8 mouse cellular contexts compared by ENCODE assay signal in the genomic region with DNA sequence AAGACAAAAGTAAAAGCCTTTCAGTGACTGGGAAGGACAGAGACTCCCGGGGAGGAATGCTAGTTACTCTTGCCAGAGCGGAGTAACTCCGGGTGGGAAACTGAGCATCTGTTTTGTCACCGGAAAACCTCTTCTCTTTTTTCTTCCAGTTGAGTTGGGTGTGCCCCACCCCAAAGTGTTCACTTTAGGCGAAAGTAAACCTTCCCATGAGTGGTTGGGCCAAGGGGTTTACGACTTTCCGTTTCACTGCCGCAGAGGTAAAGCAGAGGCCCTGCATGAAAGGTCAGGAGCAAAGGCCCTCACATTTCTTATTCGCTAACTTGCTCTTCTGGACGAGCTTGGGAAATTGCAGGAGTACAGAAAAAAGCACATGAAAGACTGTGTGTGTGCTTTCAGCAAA.
A peak's percentile ranks its signal among the peaks of the same experiment; 100 is the strongest.
DNase-seq lines count a peak whose midpoint lies in the region; ATAC-seq lines count a peak whose summit lies in the region.

No protein-coding gene starts in this region.

- peak overlapping the region; percentile 52 for H3K4me3 ChIP-seq in embryonic facial prominence, embryonic 12.5 days
- H3K4me3 ChIP-seq in hindbrain, embryonic 14.5 days (replicated peaks; ENCODE audit: low read length), result peak overlapping the region; percentile 46
- peak overlapping the region; percentile 52 for H3K4me3 ChIP-seq in neural tube, embryonic 15.5 days (replicated peaks)

- intact Hi-C loops in heart, postnatal 25 days (cut with DNase I), result loop anchor here (5.0 kb wide), 1 partner anchor 101 kb away; no protein-coding TSS in a partner anchor

- peak overlapping the region; percentile 54 for H3K27ac ChIP-seq in embryonic facial prominence, embryonic 12.5 days
- no peak overlapping the region for H3K27ac ChIP-seq in hindbrain, embryonic 14.5 days
- H3K27ac ChIP-seq in neural tube, embryonic 15.5 days (replicated peaks), result no peak overlapping the region

- no peaks in the 10 kb centered on the region for H3K4me1 ChIP-seq in embryonic facial prominence, embryonic 12.5 days
- 0 out of 2 replicates have a peak, but pooled peaks cover 6% of the 10 kb centered on the region for H3K4me1 ChIP-seq in hindbrain, embryonic 14.5 days (replicated peaks; ENCODE audit: control insufficient read depth, insufficient read depth, low read length)
- peaks cover 8% of the 10 kb centered on the region; the same call in 1 of the 2 replicates for H3K4me1 ChIP-seq in neural tube, embryonic 15.5 days

- DNase-seq in heart, adult 11 months, result peak; percentile 91
- no peak for DNase-seq in heart, postnatal 25 days (ENCODE audit: low spot score)
- DNase-seq in hindbrain, embryonic 14.5 days (ENCODE audit: low spot score), result no peak
- DNase-seq in lung, adult 18-20 months, result peak; percentile 24 to 39
- no peak for DNase-seq in frontal cortex, postnatal 25 days (ENCODE audit: low spot score in 2 of 2)
- no peak for DNase-seq in frontal cortex, adult 2 months (ENCODE audit: extremely low spot score in 1 of 2, low spot score in 1 of 2)

- H3K4me2 ChIP-seq in embryonic facial prominence, embryonic 12.5 days (replicated peaks), result peak overlapping the region; percentile 55
- H3K4me2 ChIP-seq in hindbrain, embryonic 14.5 days (replicated peaks), result peak overlapping the region; percentile 54
- peak overlapping the region; percentile 62 for H3K4me2 ChIP-seq in neural tube, embryonic 15.5 days

- H3K36me3 ChIP-seq in embryonic facial prominence, embryonic 12.5 days, result no peaks in the 10 kb centered on the region
- H3K36me3 ChIP-seq in hindbrain, embryonic 14.5 days (replicated peaks; ENCODE audit: control insufficient read depth, insufficient read depth), result no peaks in the 10 kb centered on the region
- no peaks in the 10 kb centered on the region for H3K36me3 ChIP-seq in neural tube, embryonic 15.5 days

- no peak for ATAC-seq in embryonic facial prominence, embryonic 12.5 days (ENCODE audit: insufficient number of reproducible peaks, insufficient read depth, low FRiP score, low TSS enrichment)
- ATAC-seq in hindbrain, embryonic 14.5 days (ENCODE audit: low FRiP score), result no peak
- no peak for ATAC-seq in neural tube, embryonic 15.5 days (ENCODE audit: low FRiP score)

- H3K27me3 ChIP-seq in embryonic facial prominence, embryonic 12.5 days, result peaks cover 15% of the 10 kb centered on the region
- peaks cover 65% of the 10 kb centered on the region for H3K27me3 ChIP-seq in hindbrain, embryonic 14.5 days (ENCODE audit: control insufficient read depth, insufficient read depth, low read length)
- peaks cover 37% of the 10 kb centered on the region for H3K27me3 ChIP-seq in neural tube, embryonic 15.5 days (replicated peaks)

- 26% methylated on average over 10 of the region's 10 CpGs for WGBS in embryonic facial prominence, embryonic 12.5 days
- 17% methylated on average over 10 of the region's 10 CpGs for WGBS in hindbrain, embryonic 14.5 days
- WGBS in neural tube, embryonic 15.5 days, result 27% methylated on average over 10 of the region's 10 CpGs

- peak overlapping the region; percentile 45 for H3K9ac ChIP-seq in embryonic facial prominence, embryonic 12.5 days
- peak overlapping the region; percentile 57 for H3K9ac ChIP-seq in hindbrain, embryonic 14.5 days
- no peak overlapping the region; the same call in 1 of the 2 replicates for H3K9ac ChIP-seq in neural tube, embryonic 15.5 days (replicated peaks)

- no peaks in the 10 kb centered on the region for H3K9me3 ChIP-seq in embryonic facial prominence, embryonic 12.5 days
- no peaks in the 10 kb centered on the region for H3K9me3 ChIP-seq in hindbrain, embryonic 14.5 days (ENCODE audit: control insufficient read depth, low read length)
- H3K9me3 ChIP-seq in neural tube, embryonic 15.5 days (replicated peaks), result no peaks in the 10 kb centered on the region

Comparison
In these comparisons a context has a peak if more than half of its experiments do, and no peak if none do; other contexts are left out.
1. DNase-seq: peak in heart, adult 11 months (single experiment) and lung, adult 18-20 months (2 of 2); none in heart, postnatal 25 days (single experiment), hindbrain, embryonic 14.5 days (single experiment), frontal cortex, postnatal 25 days (0 of 2) and frontal cortex, adult 2 months (0 of 2).
2. Peak in every context shown above with its lines, with median percentiles within 50 percentile points of each other: H3K4me2 ChIP-seq and H3K4me3 ChIP-seq.